Mouse (Mus musculus) hindbrain, embryonic 14.5 days (tissue): Measurements from ENCODE around the gene Dhrs2. TPM values are rescaled to one million over a fixed set of nuclear protein-coding genes. Genes with fewer than 3 reads are reported as not detected.

Experiments used
- ATAC-seq: fragments of 200-750 bp; cut with Nextera tagmentation; 2 replicates; pipeline ENCODE4 v1.8.0; 2017; ENCODE audit warnings: moderate number of reproducible peaks, mild to moderate bottlenecking, moderate TSS enrichment, moderate library complexity; ENCODE audit not compliant: low FRiP score
- DNase-seq: peaks from one replicate; pipeline ENCODE4 v3.0.0-alpha.2; 2015; ENCODE audit warnings: low spot score
- H3K27ac ChIP-seq: fragments of 300-500 bp; sonication (generic); 2 replicates; pipeline ENCODE4 v1.5.1; 2014; ENCODE audit warnings: mild to moderate bottlenecking, moderate library complexity
- H3K27me3 ChIP-seq: fragments of 300-500 bp; sonication (generic); 2 replicates; pipeline ENCODE4 v1.6.1; 2014; ENCODE audit warnings: mild to moderate bottlenecking, low read length, mixed read lengths; ENCODE audit not compliant: control insufficient read depth, insufficient read depth
- H3K36me3 ChIP-seq: fragments of 300-500 bp; sonication (generic); replicated peaks from 2 replicates; pipeline ENCODE4 v1.6.1; 2014; ENCODE audit not compliant: control insufficient read depth, insufficient read depth
- H3K4me1 ChIP-seq: fragments of 300-500 bp; sonication (generic); replicated peaks from 2 replicates; pipeline ENCODE4 v1.6.1; 2014; ENCODE audit warnings: antibody characterized with exemption, low read length, mixed read lengths; ENCODE audit not compliant: control insufficient read depth, insufficient read depth
- H3K4me2 ChIP-seq: fragments of 300-500 bp; sonication (generic); replicated peaks from 2 replicates; pipeline ENCODE4 v1.6.1; 2014; ENCODE audit warnings: mild to moderate bottlenecking, moderate library complexity
- H3K4me3 ChIP-seq: fragments of 300-500 bp; sonication (generic); replicated peaks from 2 replicates; pipeline ENCODE4 v1.5.1; 2014; ENCODE audit warnings: mild to moderate bottlenecking, low read length
- H3K9ac ChIP-seq: fragments of 300-500 bp; sonication (generic); 2 replicates; pipeline ENCODE4 v1.6.1; 2014
- H3K9me3 ChIP-seq: fragments of 300-500 bp; sonication (generic); 2 replicates; pipeline ENCODE4 v1.6.1; 2016; ENCODE audit warnings: low read length; ENCODE audit not compliant: control insufficient read depth
- WGBS: fragments of 180-500 bp; shearing (Covaris S2); extraction: QIAGEN DNeasy Blood & Tissue Kit; methylation state at CpG from one replicate; pipeline ENCODE4 v1.1.7; 2014; 5-methylcytosine and 5-hydroxymethylcytosine counted together
- polyA plus RNA-seq: library from polyadenylated mRNA; unstranded; fragments of >200 nt; fragmentation: Nextera tagmentation; extraction: Ambion mirVana; gene quantifications from 2 replicates; pipeline ENCODE4 v1.2.1, GENCODE M21; 2014

Gene Dhrs2
- 1.4 and 1.8 TPM in 2 replicates for polyA plus RNA-seq

DNA sequence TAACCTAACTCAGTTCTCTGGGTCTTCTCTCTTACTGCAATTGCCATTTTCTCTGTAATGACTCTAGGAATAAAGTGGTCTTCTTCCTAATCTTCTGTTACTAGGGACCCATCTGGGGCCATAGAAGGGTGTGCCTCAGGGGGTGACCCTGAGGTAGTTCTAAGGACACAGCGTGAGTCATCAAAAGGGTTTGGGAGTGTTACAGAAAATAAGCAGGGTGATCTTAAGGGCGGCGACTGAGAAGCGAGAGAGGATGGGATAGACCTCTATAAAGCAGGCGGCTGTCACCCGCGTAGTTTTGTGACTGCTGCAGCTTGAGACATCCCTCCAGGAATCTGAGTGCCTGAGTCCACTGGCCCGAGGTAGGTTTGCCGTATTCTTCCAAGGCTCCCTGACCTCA is at the start of gene Dhrs2:
Gene Dhrs2, plus strand, starts transcription at position 301 of the 400 bp plus-strand sequence.
- ATAC-seq (no peak), DNase-seq (no peak)
- 74% methylated on average over 9 of the region's 9 CpGs for WGBS
- Histone ChIP-seq H3K4me2 (no peak within 1 kb of the TSS), H3K4me3 (no peak within 1 kb of the TSS), H3K9me3 (no peaks in the 10 kb centered on the region), H3K27me3 (no peaks in the 10 kb centered on the region), H3K9ac (no peak within 1 kb of the TSS), H3K4me1 (no peaks in the 10 kb centered on the region), H3K27ac (no peak within 1 kb of the TSS), H3K36me3 (no peaks in the 10 kb centered on the region)

DNA sequence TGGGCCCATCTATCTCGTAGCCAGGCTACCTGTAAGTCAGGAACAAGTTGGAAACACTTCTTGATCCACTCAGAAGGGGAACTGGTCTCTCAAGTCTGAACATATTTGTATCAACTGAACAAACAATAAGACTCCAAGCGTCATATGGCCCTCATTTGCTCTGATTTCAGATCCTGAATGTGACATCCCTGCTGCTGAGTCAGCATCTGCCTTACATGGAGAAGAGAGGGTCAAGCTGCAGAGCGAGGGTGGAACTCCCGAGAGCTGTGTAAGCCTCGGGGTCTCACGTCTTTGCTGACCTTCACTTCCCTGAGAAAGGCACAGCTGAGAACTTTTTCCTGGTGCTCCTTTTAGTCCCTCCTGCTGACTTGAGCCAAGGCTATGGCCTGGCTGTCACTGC is 47.6 kb upstream of the Dhrs2 start:
- H3K9ac ChIP-seq = no peak overlapping the region
- no peak for DNase-seq
- no peak overlapping the region for H3K4me2 ChIP-seq
- no peak overlapping the region for H3K27ac ChIP-seq
- H3K27me3 ChIP-seq = no peaks in the 10 kb centered on the region
- H3K4me3 ChIP-seq = no peak overlapping the region
- H3K36me3 ChIP-seq = no peaks in the 10 kb centered on the region
- ATAC-seq = no peak
- H3K9me3 ChIP-seq = no peaks in the 10 kb centered on the region
- H3K4me1 ChIP-seq = no peaks in the 10 kb centered on the region
- WGBS = 64% methylated on average over 6 of the region's 6 CpGs

GRCm38 (mm10) chr14:55177274-55177673 is 44.5 kb upstream of the Dhrs2 start:
- H3K4me3 ChIP-seq = no peak overlapping the region
- no peaks in the 10 kb centered on the region for H3K27me3 ChIP-seq
- no peaks in the 10 kb centered on the region for H3K36me3 ChIP-seq
- no peak overlapping the region for H3K4me2 ChIP-seq
- H3K4me1 ChIP-seq = no peaks in the 10 kb centered on the region
- H3K9ac ChIP-seq = no peak overlapping the region
- DNase-seq = no peak
- 39% methylated on average over 5 of the region's 5 CpGs for WGBS
- no peaks in the 10 kb centered on the region for H3K9me3 ChIP-seq
- no peak overlapping the region for H3K27ac ChIP-seq
- ATAC-seq = no peak

GRCm38 (mm10) chr14:55180951-55181350 is 40.9 kb upstream of the Dhrs2 start:
- 0 out of 2 replicates have a peak, but pooled peaks cover 3% of the 10 kb centered on the region for H3K27me3 ChIP-seq
- H3K27ac ChIP-seq = no peak overlapping the region
- no peaks in the 10 kb centered on the region for H3K36me3 ChIP-seq
- ATAC-seq (no peak), DNase-seq (no peak)
- no peak overlapping the region for H3K4me2 ChIP-seq
- no peaks in the 10 kb centered on the region for H3K4me1 ChIP-seq
- H3K9me3 ChIP-seq = no peaks in the 10 kb centered on the region
- H3K4me3 ChIP-seq = no peak overlapping the region
- H3K9ac ChIP-seq = no peak overlapping the region
- WGBS = 74% methylated on average over 3 of the region's 3 CpGs

DNA sequence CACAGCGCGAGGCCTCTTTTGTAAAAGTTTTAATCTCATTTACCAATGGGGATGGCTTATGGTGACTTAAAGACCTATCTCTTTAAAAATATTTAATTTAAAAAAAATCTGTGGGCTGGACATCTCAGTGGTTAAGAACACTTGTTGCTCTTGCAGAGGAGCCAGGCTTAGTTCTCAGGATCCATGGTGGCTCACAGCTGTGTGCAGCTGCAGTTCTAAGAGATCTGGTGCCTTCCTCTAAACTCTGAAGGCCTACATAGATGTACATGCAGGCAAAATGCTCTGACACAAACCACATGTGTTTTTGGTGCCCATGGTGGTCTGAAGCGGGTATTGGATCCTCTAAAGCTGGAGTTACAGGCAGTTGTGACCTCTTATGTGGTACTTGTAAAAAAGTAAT is 38.6 kb upstream of the Dhrs2 start:
- WGBS = 95% methylated on average over 3 of the region's 3 CpGs
- ATAC-seq = no peak
- H3K4me1 ChIP-seq = no peaks in the 10 kb centered on the region
- no peak overlapping the region for H3K4me3 ChIP-seq
- DNase-seq = no peak
- no peak overlapping the region for H3K9ac ChIP-seq
- no peaks in the 10 kb centered on the region for H3K9me3 ChIP-seq
- H3K27ac ChIP-seq = no peak overlapping the region
- no peak overlapping the region for H3K4me2 ChIP-seq
- no peaks in the 10 kb centered on the region for H3K36me3 ChIP-seq
- 0 out of 2 replicates have a peak, but pooled peaks cover 3% of the 10 kb centered on the region for H3K27me3 ChIP-seq

DNA sequence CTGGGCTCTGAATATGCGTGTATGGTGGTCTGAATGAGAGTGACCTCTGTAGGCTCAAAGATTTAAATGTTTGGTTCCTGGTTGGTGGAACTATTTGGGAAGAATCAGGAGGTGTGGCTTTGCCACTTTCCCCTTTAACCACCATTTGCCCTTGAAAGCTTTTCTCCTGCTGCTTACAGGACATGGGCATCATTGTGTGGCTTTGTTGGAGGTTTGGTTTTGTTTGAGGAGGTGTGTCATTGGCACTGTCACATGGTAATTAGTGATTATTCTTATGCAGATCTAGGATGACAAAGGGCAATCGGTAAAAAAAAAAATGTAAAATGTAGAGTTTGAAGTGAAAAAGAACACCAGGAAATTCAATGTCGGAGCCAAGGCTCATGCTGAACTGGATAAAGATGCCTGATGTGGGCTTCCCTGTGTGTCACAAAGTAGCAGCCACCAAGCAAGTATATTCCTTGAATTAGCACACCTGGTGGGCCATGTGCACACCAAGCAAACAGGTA is 37.1 kb upstream of the Dhrs2 start:
- Histone ChIP-seq H3K36me3 (no peaks in the 10 kb centered on the region), H3K9ac (no peak overlapping the region), H3K4me1 (peaks cover 10% of the 10 kb centered on the region), H3K4me2 (no peak overlapping the region), H3K27me3 (0 out of 2 replicates have a peak, but pooled peaks cover 3% of the 10 kb centered on the region), H3K4me3 (no peak overlapping the region), H3K27ac (no peak overlapping the region), H3K9me3 (no peaks in the 10 kb centered on the region)
- 60% methylated on average over 3 of the region's 3 CpGs for WGBS
- DNase-seq = no peak
- no peak for ATAC-seq

DNA sequence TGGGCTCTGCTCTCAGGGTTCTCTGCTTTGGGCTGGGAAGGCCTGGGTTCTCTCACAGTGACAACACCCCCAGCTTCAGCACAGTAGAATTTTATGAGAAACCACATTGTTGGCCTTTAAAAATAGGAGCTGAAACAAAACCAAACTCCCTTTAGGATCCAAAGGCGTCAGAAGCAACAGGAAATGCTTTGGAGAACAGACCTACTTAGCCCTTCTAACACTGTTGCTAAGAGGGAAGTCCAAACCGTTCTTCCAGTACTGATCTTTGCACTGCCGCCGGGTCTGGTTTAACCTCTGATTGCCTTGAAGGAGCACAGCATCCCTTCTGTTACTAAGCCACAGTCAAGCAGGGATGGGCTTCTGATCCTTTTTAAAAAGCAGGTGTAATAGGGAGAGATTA is 33.3 kb upstream of the Dhrs2 start:
- DNase-seq (no peak), ATAC-seq (no peak)
- WGBS = 44% methylated on average over 4 of the region's 4 CpGs
- no peaks in the 10 kb centered on the region for H3K36me3 ChIP-seq
- H3K27me3 ChIP-seq = 0 out of 2 replicates have a peak, but pooled peaks cover 3% of the 10 kb centered on the region
- no peaks in the 10 kb centered on the region for H3K9me3 ChIP-seq
- 0 out of 2 replicates have a peak overlapping the region, but pooled peaks have one; percentile 39 for H3K27ac ChIP-seq
- H3K9ac ChIP-seq = no peak overlapping the region
- H3K4me3 ChIP-seq = no peak overlapping the region
- H3K4me1 ChIP-seq = peaks cover 14% of the 10 kb centered on the region
- H3K4me2 ChIP-seq = no peak overlapping the region

- Histone ChIP-seq H3K27ac (peak overlapping the region; percentile 39), H3K4me3 (no peak overlapping the region), H3K27me3 (0 out of 2 replicates have a peak, but pooled peaks cover 3% of the 10 kb centered on the region), H3K9ac (no peak overlapping the region), H3K36me3 (no peaks in the 10 kb centered on the region), H3K9me3 (no peaks in the 10 kb centered on the region), H3K4me2 (no peak overlapping the region), H3K4me1 (peaks cover 14% of the 10 kb centered on the region)
- peak; percentile 35 for DNase-seq
- 26% methylated on average over 9 of the region's 9 CpGs for WGBS
- peak; percentile 78; the same call in 1 of the 2 replicates for ATAC-seq
These were observed 32.4 kb upstream of the Dhrs2 start for GRCm38 (mm10) chr14:55189351-55189769.

DNA sequence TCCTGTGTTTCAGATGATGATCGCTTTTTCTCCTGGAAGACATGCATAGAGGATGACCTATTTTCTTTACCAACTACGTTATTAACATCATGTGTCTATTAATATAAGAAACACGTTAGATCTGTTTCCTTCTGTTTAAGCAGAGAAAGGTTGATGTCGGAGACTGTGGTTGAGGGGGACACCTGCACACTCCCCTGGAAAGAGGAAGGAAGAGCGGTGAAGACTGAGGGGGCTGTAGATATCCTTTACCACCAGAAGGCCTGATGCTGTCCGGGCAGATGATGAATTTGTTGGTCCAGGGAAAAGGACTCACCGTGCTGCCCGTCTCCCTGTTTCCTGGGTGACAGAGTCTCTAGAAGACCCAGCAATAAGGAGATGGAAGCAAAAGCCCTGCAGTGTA is 28.5 kb upstream of the Dhrs2 start:
- H3K36me3 ChIP-seq = no peaks in the 10 kb centered on the region
- no peak overlapping the region for H3K4me2 ChIP-seq
- H3K4me1 ChIP-seq = peaks cover 14% of the 10 kb centered on the region
- H3K27ac ChIP-seq = no peak overlapping the region
- H3K27me3 ChIP-seq = no peaks in the 10 kb centered on the region
- 91% methylated on average over 8 of the region's 8 CpGs for WGBS
- DNase-seq (no peak), ATAC-seq (no peak)
- H3K9ac ChIP-seq = no peak overlapping the region
- no peaks in the 10 kb centered on the region for H3K9me3 ChIP-seq
- H3K4me3 ChIP-seq = no peak overlapping the region
